Mouse (Mus musculus): ENCODE results near the gene Arid3c. TPM values are rescaled to one million over a fixed set of nuclear protein-coding genes. Genes with fewer than 3 reads are reported as not detected.
A peak's percentile ranks its signal among the peaks of the same experiment; 100 is the strongest.
"Not testable (repeated sequence)": the region's sequence is repeated elsewhere in the genome, so short reads cannot be mapped to it uniquely, and the experiment has no call there.

Gene Arid3c
- polyA plus RNA-seq, 1 experiment: not detected

DNA sequence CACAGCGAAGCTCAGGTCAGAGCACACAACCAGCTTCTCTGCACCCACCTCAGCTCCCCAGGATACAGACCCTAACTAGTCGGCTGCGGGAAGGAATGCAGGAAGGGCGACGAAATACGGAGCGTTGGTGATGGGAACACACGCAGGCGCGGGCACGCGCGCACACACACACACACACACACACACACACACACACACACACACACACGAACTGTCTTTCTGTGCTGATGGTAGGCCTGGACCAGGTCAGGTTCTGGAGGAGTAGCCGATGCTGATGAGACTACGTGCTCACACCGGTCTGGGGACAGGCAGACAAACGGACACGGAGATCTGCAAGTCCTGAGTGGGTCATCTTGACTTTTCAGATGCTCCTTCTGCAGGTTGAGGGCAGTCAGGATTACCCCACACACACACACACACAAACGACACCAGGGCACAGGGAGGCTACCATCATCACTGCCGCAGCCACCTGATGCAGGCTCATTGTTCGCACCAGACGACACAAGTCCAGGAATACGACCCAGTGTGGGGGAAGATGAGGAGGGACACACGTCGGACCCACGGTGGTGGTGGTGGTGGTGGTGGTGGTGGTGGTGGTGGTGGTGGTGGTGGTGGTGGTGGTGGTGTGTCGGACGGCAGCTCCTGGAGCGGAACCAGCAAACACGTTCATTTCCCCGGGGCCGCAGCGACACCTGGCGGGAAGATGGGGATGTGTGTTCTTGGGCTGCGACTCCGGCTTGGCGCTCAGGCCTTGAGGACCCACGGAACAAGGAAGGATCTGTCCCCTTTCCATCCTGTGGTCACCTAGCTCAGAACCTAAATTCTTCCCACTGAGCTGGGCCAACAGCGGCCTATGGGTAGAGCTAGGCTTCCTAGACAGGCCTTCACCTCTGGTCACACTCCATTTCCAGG is 33.8 kb downstream of the Arid3c start, which contains the start of gene Cntfr:
Gene Cntfr (minus strand): TSS at position 160 of the 912 bp plus-strand sequence.
- H3K27ac ChIP-seq (ENCODE audit: insufficient read depth, low read depth, low read length); H3K4me1 ChIP-seq (ENCODE audit: control insufficient read depth, insufficient read depth, low read length): not testable (repeated sequence)
- TF ChIP-seq CTCF (IDR thresholded peaks at IDR 0.05; ENCODE audit: insufficient read depth, low read depth, low read length): peak; percentile 46; the same call in 1 of the 2 replicates
- WGBS: 40% methylated on average over 34 of the region's 40 CpGs
- peak within 1 kb of the TSS; percentile 39; the same call in 1 of the 2 replicates for H3K4me3 ChIP-seq (ENCODE audit: insufficient read depth, low read depth, low read length)

DNA sequence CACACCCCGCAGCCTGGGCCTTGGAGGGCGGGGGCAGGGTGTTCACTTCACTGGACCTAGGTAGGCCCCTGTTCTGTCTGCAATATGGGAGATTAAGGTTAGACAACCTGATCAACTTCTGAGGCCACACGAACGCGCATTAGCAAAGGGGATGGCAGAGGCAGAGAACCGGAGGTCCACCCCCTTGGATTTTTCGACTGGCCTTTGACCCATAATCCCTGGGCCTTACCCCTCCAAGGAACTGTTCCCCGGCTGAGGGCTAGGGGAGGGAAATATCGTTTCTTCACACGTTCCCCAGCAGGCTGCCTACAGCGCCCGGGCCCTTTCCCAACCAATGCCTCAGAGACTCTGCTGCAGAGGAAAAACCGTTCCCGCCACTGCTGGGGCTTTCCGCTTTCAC is 34.5 kb downstream of the Arid3c start:
- H3K4me3 ChIP-seq (ENCODE audit: insufficient read depth, low read depth, low read length); H3K27ac ChIP-seq (ENCODE audit: insufficient read depth, low read depth, low read length); H3K4me1 ChIP-seq (ENCODE audit: control insufficient read depth, insufficient read depth, low read length): not testable (repeated sequence)
- 64% methylated on average over 12 of the region's 15 CpGs for WGBS

- 5% methylated on average over 17 of the region's 38 CpGs for WGBS
- H3K27ac ChIP-seq (ENCODE audit: insufficient read depth, low read depth, low read length); H3K4me1 ChIP-seq (ENCODE audit: control insufficient read depth, insufficient read depth, low read length): not testable (repeated sequence)
- peak overlapping the region; percentile 39 for H3K4me3 ChIP-seq (ENCODE audit: insufficient read depth, low read depth, low read length)
Observed at GRCm38 (mm10) chr4:41695800-41696199, 35.1 kb downstream of the Arid3c start.

DNA sequence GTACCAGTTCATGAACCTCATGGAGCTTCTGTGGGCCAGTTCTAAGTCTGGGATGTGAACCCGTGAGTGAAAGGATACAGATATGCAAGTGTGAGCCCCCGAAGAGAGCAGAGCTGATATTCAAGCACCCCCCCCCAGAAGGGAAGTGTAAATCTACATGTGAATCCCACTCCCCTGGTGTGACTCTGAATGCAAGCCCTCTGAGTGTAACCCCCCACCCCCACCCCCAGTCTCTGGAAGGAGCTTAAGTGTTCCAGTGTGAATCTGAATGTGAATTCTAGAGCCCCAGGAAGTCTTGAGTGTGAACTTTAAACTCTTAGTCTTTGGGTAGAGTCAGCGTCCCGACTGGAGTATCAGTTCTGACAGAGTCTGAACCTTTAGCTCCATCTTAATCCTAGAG is 37.4 kb downstream of the Arid3c start:
- not testable (repeated sequence) for H3K27ac ChIP-seq (ENCODE audit: insufficient read depth, low read depth, low read length); H3K4me1 ChIP-seq (ENCODE audit: control insufficient read depth, insufficient read depth, low read length); H3K4me3 ChIP-seq (ENCODE audit: insufficient read depth, low read depth, low read length)
- whole genome bisulfite sequencing: 36% methylated on average over 4 of the region's 4 CpGs

DNA sequence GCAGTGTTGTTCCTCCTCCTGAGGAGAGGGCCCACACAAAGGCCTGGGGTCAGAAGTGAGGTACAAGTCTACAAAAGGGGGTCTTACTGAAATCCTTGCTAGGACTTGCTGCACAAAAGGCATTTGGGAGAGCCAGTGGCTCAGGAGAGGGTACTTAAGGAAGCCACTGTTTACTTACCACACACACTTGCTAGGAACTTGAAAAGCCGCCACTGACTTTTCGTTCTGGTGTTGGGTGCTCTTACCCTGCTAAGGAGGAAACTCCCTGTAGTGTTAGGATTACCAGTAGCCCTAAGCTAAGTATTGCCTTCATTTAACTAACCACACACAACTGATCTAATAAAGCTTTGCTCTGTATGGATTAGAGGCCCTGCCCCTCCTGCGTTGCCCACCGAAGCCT is 40.9 kb downstream of the Arid3c start:
- not testable (repeated sequence) for H3K4me1 ChIP-seq (ENCODE audit: control insufficient read depth, insufficient read depth, low read length); H3K27ac ChIP-seq (ENCODE audit: insufficient read depth, low read depth, low read length); H3K4me3 ChIP-seq (ENCODE audit: insufficient read depth, low read depth, low read length)
- no CpG with 5 or more reads among the region's 4 CpGs for WGBS

- H3K4me1 ChIP-seq (ENCODE audit: control insufficient read depth, insufficient read depth, low read length); H3K27ac ChIP-seq (ENCODE audit: insufficient read depth, low read depth, low read length); H3K4me3 ChIP-seq (ENCODE audit: insufficient read depth, low read depth, low read length): not testable (repeated sequence)
- 59% methylated on average over 1 of the region's 1 CpGs for WGBS
Observed at GRCm38 (mm10) chr4:41688562-41688961, 42.4 kb downstream of the Arid3c start.

GRCm38 (mm10) chr4:41685882-41686492 is 45.0 kb downstream of the Arid3c start:
- 54% methylated on average over 10 of the region's 10 CpGs for WGBS
- not testable (repeated sequence) for H3K27ac ChIP-seq (ENCODE audit: insufficient read depth, low read depth, low read length); H3K4me3 ChIP-seq (ENCODE audit: insufficient read depth, low read depth, low read length)
- H3K4me1 ChIP-seq (ENCODE audit: control insufficient read depth, insufficient read depth, low read length): peaks cover 22% of the 10 kb centered on the region

DNA sequence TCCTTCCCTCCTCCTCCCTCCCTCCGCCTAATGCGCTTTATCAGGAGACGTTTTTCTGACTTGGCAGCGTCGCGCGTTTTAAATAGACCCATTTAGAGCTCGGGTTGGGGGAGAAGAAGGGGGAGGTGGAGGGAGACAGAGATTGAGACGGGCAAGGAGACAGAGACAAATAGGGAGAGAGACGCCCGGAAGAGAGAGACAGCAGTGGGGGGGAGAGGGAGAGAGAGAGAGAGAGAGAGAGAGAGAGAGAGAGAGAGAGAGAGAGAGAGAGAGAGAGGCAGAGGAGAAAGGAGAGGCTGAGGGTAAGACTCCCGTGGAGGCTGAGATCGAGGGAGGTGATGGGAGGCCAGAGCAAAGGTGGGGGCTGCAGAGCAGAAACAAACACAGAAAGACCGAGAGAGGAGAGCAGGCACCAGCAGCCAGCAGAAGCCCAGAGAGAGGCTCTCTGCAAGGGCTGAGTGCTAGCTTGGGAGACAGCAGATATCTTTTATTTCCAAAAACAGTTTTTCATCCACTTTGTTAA is 46.0 kb downstream of the Arid3c start:
- 2% methylated on average over 13 of the region's 14 CpGs for WGBS
- H3K4me3 ChIP-seq (ENCODE audit: insufficient read depth, low read depth, low read length); H3K27ac ChIP-seq (ENCODE audit: insufficient read depth, low read depth, low read length): not testable (repeated sequence)
- peaks cover 27% of the 10 kb centered on the region for H3K4me1 ChIP-seq (ENCODE audit: control insufficient read depth, insufficient read depth, low read length)

GRCm38 (mm10) chr4:41684131-41684930 is 46.6 kb downstream of the Arid3c start:
- Histone ChIP-seq H3K4me3 (ENCODE audit: insufficient read depth, low read depth, low read length) (peak overlapping the region; percentile 18), H3K27ac (ENCODE audit: insufficient read depth, low read depth, low read length) (0 out of 2 replicates have a peak overlapping the region, but pooled peaks have one; percentile 20), H3K4me1 (ENCODE audit: control insufficient read depth, insufficient read depth, low read length) (peaks cover 33% of the 10 kb centered on the region)
- 11% methylated on average over 25 of the region's 27 CpGs for WGBS

GRCm38 (mm10) chr4:41683303-41683702 is 47.6 kb downstream of the Arid3c start:
- Histone ChIP-seq H3K4me3 (ENCODE audit: insufficient read depth, low read depth, low read length) (peak overlapping the region; percentile 29), H3K4me1 (ENCODE audit: control insufficient read depth, insufficient read depth, low read length) (peaks cover 35% of the 10 kb centered on the region)
- whole genome bisulfite sequencing: 0% methylated on average over 10 of the region's 27 CpGs
- not testable (repeated sequence) for H3K27ac ChIP-seq (ENCODE audit: insufficient read depth, low read depth, low read length)

All from olfactory bulb, adult 2 months (tissue).